Mouse (Mus musculus): ENCODE results near the gene Ecpas.

Ecpas gene

DNA sequence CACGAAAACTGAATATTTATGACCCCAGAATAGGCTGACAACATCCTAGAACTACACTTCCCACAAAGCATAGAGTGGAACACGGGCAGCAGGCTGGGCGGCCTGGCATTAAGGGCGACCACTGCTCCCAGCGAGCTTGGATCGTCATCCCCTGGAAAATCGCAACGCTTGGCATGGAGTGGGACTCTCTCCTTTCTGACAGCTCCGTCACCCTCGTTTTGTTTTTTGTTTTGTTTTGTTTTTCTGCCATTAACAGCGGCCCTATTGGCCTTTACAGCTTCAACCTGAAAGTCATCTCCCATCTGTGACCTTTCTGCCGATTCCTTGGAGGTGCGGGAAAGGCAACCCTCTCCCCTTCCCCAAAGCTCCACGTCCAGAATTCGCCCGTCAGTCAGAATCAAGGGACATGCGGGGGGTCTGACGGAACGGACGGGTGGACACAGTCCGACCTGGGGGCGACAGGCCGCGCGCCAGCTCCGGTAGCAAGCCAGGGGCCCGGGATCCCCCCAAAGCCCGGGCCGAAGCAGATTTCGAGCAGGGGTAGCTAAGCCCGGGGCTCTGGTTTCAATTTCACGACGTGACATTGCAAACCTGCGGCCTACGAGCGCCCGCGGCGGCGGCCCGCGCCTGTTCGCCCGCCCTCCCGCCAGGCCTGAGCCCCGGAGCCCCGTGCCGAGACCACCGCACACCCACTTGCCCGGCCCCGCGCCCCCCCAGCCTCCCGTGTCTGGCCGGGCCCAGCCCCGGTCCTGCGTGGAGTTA lies 1.3 kb downstream of the Ecpas start:
- no peak for DNase-seq (ENCODE audit: low read depth)

DNA sequence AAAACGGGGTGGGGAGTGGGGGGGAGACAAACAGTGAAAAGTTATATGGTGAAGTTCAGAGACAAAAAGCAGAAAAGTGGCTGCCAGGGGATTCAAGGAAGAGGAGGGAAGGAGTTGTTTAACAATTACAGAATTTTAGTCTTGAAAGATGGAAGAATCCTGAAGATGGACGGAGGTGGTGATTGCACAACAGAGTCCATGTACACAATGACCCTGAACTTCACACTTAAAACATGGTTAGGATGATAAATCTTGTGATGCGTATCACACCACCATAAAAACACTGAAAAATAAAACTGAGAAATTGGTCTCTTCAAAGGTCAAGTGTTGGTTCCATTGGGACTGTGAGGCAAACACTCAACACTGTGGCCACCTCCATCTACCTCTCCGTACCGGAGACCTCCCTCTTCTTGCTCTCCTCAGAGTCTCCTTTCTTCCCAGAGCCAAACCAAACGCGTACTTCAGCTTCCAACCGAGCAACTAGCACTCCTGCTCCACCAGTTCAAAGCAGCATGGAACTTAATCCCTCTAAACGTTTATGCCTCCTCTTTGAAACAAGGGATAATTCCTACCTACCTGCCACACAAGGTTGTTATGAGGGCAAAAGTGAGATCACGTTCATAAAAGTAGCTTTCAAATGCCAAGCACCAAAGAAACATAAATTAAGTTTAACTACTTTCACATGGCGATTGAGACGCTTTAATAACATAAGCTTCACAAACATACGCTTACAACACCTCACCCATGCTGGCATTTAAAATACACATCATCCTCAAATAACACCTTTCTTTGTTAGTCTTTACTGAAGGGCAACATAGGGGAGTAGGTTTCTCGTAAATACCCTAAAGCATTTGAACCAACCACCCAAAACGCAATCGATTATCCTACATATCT lies 2.1 kb downstream of the Ecpas start:
- no peak for DNase-seq (ENCODE audit: low read depth)

DNA sequence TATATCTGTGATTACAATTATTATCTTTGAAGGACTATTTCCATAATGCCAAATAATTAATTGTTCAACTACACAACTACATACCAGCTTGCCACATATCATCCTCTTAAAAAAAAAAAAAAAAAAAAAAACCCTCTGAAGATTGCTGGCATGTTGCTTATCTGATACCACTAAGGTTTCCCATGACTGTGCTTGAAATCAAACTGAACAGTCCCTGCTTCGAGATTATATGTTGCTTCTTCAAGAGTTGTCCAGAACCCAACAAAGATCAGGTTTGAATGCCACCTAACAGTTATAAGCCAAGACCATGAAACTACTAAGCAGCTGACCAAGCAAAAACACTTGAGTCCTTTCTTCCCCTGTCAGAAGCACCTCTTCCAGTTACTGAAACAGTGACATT lies 5.1 kb downstream of the Ecpas start:
- DNase-seq (ENCODE audit: low read depth) = no peak

- no peak for DNase-seq (ENCODE audit: low read depth)
These were observed 14.2 kb downstream of the Ecpas start for GRCm38 (mm10) chr4:58898318-58898717.

DNA sequence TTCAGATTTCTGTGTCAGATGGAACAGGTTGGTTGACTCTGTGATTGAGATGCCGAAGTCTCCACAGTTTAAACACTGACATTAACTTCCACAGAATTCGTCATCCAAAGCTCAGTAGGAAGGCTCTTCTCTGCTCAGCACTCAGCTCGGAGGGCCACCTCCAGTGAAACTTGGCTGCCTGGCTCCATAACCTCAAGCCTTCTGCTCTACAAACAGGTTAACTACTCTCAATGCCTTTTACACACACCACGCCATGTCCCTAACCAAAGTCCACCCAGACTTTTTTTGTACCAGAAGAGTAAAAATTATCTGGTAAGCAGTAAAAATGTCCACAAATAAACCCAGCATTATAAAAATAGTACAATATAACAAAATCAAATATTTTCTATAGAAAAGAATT lies 15.1 kb downstream of the Ecpas start:
- DNase-seq (ENCODE audit: low read depth) = no peak

DNA sequence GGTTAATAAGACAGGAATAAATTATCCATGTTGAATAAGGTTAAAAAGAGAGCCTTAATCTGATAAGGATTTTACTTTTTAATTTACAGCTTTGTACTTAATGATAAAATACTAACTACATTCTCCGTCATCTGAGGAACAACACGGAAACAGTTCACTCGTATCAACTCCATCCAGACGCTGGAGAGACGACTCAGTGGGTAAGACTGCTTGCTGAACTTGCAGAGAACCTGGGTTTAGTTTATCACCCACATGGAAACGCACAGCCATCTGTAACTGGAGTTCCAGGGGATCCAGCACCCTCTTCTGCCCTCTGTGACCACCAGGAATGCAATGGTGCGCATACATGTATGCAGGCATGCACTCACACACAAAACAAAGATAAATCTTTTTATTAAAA lies 18.1 kb downstream of the Ecpas start:
- DNase-seq (ENCODE audit: low read depth) = no peak

DNA sequence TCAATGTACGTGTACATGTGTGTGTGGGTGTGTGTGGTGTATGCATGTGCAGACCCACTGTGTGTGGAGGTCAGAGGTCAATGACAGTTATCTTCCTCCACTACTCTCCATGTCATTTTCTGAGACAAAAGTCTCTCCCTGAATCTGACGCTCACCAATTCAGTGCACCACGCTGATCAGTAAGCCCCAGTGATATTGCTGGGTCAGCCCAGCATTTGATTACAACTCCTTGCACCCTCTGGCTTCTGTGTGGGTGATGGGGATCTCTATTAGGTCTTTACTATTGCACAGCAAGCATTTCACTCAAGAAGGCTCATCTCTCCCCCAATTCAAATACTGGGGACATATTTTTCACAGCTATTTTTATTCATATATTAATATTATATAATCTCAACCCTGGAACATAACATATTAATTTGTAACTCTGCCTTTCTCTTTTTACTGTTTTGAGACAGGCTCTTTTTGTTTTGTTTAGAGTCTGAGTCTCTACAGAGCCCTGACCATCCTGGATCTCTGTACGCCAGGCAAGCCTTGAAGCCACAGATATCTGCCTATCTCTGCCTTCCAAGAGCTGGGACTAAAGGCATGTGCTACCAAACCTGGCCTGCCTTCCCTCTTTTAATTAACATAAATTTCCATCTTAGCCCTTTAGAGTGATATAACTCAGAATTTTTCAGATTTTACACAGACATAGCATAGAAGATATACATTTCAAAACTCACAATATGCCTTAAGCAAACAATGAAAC lies 22.3 kb downstream of the Ecpas start:
- DNase-seq (ENCODE audit: low read depth) = no peak

GRCm38 (mm10) chr4:58888568-58888967 lies 24.0 kb downstream of the Ecpas start:
- DNase-seq (ENCODE audit: low read depth) = no peak

GRCm38 (mm10) chr4:58887626-58888025 lies 24.9 kb downstream of the Ecpas start:
- DNase-seq (ENCODE audit: low read depth) = no peak

DNA sequence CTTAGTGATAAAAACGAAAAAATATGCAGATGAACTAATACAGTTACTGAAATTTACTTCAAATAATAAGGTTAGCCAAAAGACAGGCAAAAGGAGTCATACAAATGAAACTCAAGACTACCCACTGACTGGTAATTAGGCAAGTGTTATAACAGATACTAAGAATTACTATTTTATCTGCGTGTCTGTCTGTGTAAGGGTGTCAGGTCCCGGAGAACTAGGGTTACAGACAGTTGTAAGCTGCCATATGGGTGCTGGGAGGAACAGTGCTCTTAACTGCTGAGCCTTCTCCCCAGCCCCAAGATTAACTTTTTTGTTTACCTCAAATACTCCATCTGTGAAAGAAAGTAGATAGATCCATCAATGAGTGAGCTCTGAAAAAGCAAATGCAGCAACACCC lies 25.8 kb downstream of the Ecpas start:
- DNase-seq (ENCODE audit: low read depth) = no peak

- no peak for DNase-seq (ENCODE audit: low read depth)
These were observed 27.2 kb downstream of the Ecpas start for GRCm38 (mm10) chr4:58885341-58885740.

DNA sequence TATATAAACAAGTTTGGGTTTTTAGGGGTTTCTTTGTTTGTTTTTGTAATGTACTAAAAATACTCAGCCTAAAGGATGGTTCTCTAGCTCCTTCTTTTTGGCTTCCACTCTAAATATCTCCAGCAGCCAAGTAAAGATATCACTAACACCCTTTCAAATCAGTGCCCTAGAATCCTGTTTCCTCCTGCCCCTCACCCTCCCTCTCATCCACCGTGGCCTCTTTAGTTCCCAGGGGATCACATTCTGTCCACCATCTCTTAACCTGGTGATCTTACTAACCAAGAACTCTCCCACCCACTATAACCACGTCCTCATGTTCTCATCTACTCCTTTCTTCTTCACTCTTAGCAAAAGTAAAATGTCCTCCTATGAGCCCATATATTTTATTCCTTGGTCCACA lies 28.7 kb downstream of the Ecpas start:
- no peak for DNase-seq (ENCODE audit: low read depth)

- no peak for DNase-seq (ENCODE audit: low read depth)
These were observed 38.2 kb downstream of the Ecpas start for GRCm38 (mm10) chr4:58874373-58874772.

GRCm38 (mm10) chr4:58867242-58867641 lies 45.3 kb downstream of the Ecpas start:
- DNase-seq (ENCODE audit: low read depth) = no peak

DNA sequence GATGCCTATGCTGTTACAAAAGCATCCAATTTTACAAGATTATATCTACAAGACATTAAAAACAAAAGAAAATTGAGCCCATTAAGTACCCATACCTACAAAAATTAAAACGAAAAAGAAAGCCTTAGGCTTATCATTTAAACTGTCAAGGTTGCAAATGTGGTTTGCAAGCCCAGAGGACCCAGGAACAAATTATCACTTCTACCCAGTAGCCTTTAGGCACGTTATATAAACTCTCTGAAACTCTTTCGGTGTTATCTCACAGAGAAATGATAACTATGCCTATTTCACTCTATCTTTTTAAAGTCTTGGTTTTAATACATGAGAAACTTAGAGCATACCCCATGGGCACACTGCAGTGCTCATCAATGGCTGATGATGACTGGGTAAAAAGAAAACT lies 79.6 kb downstream of the Ecpas start:
- no peak for DNase-seq (ENCODE audit: low read depth)

- no peak for DNase-seq (ENCODE audit: low read depth)
These were observed 86.6 kb downstream of the Ecpas start for GRCm38 (mm10) chr4:58825921-58826320.

- no peak for DNase-seq (ENCODE audit: low read depth)
These were observed 124.9 kb downstream of the Ecpas start, which contains the start of gene Olfr267 for GRCm38 (mm10) chr4:58787616-58788015. TSS of gene Olfr267 (minus strand) at chr4:58787716.

DNA sequence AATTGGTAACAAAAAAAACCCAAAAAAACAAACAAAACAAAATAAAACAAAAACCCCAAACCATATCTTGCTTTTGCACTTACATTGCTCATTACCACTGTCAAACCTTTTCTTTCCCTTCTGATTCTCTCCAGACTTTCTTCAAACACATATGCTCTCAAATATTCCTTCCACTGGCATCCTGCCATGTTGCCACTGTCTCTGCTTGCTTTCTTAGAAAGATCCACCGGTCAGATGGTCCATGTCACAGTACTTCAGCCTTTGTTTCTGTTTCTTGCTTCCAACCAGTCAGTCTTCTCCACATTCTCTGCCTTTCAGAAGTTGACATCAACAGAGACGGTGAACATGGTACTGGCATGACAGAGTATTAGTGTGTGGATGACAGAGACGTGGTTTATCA lies 125.9 kb downstream of the Ecpas start:
- no peak for DNase-seq (ENCODE audit: low read depth)

DNA sequence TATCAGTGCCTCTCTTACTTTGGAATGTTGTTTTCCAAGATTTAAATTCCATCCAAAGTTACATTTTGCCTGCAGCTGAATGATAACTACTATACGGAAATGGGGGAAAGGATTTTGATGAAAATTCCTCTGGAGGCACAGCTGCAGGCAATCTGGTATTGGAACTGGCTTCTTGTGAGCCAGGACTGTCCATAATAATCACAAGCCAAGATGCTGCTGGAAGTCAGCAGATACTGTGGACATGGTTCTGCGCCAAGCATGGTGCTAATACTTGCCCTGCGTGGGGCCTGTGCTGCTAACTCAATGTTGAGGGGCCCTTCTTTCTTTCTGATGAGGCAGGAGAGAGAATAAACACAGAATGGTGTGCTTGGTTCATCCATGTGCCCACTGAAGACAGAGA lies 149.1 kb downstream of the Ecpas start:
- no peak for DNase-seq (ENCODE audit: low read depth)

GRCm38 (mm10) chr4:58749510-58749909 lies 163.0 kb downstream of the Ecpas start:
- no peak for DNase-seq (ENCODE audit: low read depth)

- no peak for DNase-seq (ENCODE audit: low read depth)
These were observed 163.4 kb downstream of the Ecpas start for GRCm38 (mm10) chr4:58749101-58749500.

Data from c-Kit-positive CD71-negative TER-119-negative erythroid progenitor cells, embryonic 14.5 days (primary cell).